Mouse (Mus musculus): ENCODE measurements around the gene Lpar4. TPM values are rescaled to one million over a fixed set of nuclear protein-coding genes. Genes with fewer than 3 reads are reported as not detected.
A peak's percentile ranks its signal among the peaks of the same experiment; 100 is the strongest.

Lpar4 gene
- 1 to 10 TPM; 3.2 to 3.3 TPM for total RNA-seq (2021)
- long read RNA-seq, experiment 1, full-length matches to known transcripts = 3 of 3 reads
- long read RNA-seq, experiment 1, partial matches to known transcripts = 0 of 3 reads
- long read RNA-seq, experiment 1, other reads (novel, unspliced or antisense) = 0 of 3 reads
- long read RNA-seq, experiment 2, full-length matches to known transcripts = 3 of 3 reads
- long read RNA-seq, experiment 2, partial matches to known transcripts = 0 of 3 reads
- long read RNA-seq, experiment 2, other reads (novel, unspliced or antisense) = 0 of 3 reads

GRCm38 (mm10) chrX:106920175-106920827 lies at the start of gene Lpar4:
Lpar4 (plus strand) TSS chrX:106920625.
- TF ChIP-seq CTCF (conservative IDR thresholded peaks at IDR 0.05) = no peak
- H3K4me3 ChIP-seq = peak within 1 kb of the TSS; percentile 57
- peak within 1 kb of the TSS; percentile 73; the same call in 1 of the 2 replicates for H3K27ac ChIP-seq
- no peak for DNase-seq (ENCODE audit: low spot score in 2 of 2)

GRCm38 (mm10) chrX:106871426-106871825 lies 49.0 kb upstream of the Lpar4 start:
- Histone ChIP-seq H3K27ac (no peak overlapping the region), H3K4me3 (no peak overlapping the region)
- TF ChIP-seq CTCF (conservative IDR thresholded peaks at IDR 0.05) = no peak
- no peak for DNase-seq (ENCODE audit: low spot score in 2 of 2)

- no peak for TF ChIP-seq CTCF (conservative IDR thresholded peaks at IDR 0.05)
Measured at GRCm38 (mm10) chrX:106871894-106872293, 48.5 kb upstream of the Lpar4 start.

DNA sequence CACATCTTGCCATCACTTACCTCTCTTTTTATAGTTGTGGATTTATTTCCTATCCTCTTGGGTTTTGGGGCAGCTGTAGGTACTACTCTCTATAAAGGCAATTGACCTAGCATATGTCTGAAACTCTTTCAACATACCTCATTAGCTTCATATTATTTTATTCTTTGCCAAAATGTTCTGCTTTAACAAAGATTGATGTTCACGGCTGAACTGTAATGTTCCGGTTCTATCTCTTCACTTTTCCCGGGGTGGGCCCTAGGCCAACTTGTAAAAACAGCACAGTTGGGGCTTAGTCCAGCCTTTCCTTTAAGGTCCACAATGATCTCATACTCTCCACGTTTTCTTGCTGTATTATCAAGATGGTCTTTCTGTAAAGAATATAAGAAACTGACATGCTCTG lies 48.1 kb upstream of the Lpar4 start:
- Histone ChIP-seq H3K4me3 (no peak overlapping the region), H3K27ac (no peak overlapping the region)
- TF ChIP-seq CTCF (conservative IDR thresholded peaks at IDR 0.05) = no peak
- DNase-seq (ENCODE audit: low spot score in 2 of 2) = no peak

More at GRCm38 (mm10) chrX:106871894-106872293, 48.5 kb upstream of the Lpar4 start:
- DNase-seq (ENCODE audit: low spot score in 2 of 2) = no peak
- Histone ChIP-seq H3K27ac (no peak overlapping the region), H3K4me3 (no peak overlapping the region)

- Histone ChIP-seq H3K4me3 (no peak overlapping the region), H3K27ac (no peak overlapping the region)
- no peak for DNase-seq (ENCODE audit: low spot score in 2 of 2)
- peak; percentile 25; the same call in 1 of the 2 replicates for TF ChIP-seq CTCF (conservative IDR thresholded peaks at IDR 0.05)
Measured at GRCm38 (mm10) chrX:106897707-106898275, 22.6 kb upstream of the Lpar4 start.

DNA sequence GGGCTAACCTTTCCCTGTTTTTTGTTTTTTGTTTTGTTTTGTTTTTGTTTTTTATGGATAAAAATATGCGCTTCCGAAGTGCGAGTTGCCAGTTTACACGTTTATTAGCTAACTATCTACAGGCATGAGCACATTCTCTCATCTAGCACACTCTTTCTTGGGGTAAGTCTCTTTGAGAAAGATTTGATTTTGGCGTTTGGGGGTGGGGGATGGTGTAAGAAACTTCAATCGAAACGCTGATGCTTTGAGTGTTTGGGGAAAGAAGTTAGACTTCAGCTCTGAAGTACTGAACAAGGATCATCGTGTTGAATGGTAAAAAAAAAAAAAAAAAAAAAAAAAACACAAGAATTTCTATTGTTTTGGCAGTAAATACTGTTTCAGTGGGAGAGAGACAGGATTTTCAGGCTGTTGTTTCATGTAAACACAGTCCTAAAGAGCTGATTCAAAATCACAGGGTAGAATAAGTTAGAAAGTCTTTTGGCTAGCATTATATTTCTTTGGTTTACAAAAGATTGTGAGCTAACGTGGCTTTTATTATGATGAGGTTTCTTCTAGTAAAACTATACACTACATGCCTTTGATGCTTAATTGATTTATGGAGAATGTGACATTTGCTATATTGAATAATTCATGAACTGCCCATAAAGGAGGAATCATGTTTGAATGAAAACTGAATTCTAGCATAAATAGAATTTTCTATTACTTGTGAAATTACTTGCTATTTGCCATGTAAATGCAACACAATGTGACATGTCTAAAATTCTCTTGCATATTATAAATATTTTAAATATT lies 599 bp downstream of the Lpar4 start:
- peak overlapping the region; percentile 73; the same call in 1 of the 2 replicates for H3K27ac ChIP-seq
- TF ChIP-seq CTCF (conservative IDR thresholded peaks at IDR 0.05) = no peak
- DNase-seq (ENCODE audit: low spot score in 2 of 2) = no peak
- peak overlapping the region; percentile 57 for H3K4me3 ChIP-seq

GRCm38 (mm10) chrX:106924572-106924971 lies 4.1 kb downstream of the Lpar4 start:
- TF ChIP-seq CTCF (conservative IDR thresholded peaks at IDR 0.05) = no peak

GRCm38 (mm10) chrX:106939326-106939725 lies 18.9 kb downstream of the Lpar4 start:
- no peak for DNase-seq (ENCODE audit: low spot score in 2 of 2)
- Histone ChIP-seq H3K4me3 (no peak overlapping the region), H3K27ac (no peak overlapping the region)
- no peak for TF ChIP-seq CTCF (conservative IDR thresholded peaks at IDR 0.05)

More at GRCm38 (mm10) chrX:106924572-106924971, 4.1 kb downstream of the Lpar4 start:
- no peak overlapping the region for H3K4me3 ChIP-seq
- no peak overlapping the region for H3K27ac ChIP-seq
- DNase-seq (ENCODE audit: low spot score in 2 of 2) = no peak

DNA sequence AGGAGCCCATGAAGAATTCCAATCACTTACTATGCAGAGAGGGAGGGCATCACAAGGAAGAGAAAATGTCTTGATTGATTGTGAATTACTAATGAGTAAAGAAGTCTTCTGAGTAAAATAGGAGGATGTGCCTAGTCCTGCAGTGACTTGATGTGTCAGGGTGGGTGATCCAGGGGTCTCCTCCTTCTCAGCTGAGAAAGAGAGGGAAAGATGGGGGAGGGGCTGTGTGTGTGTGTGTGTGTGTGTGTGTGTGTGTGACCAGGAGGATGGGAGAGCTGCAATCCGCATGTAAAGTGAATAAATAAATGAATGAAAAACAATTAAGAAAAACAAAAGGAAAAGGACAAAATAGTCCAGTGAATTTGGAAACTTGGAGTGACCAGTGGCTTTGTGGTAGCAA lies 30.1 kb downstream of the Lpar4 start:
- no peak for DNase-seq (ENCODE audit: low spot score in 2 of 2)
- Histone ChIP-seq H3K27ac (no peak overlapping the region), H3K4me3 (no peak overlapping the region)
- no peak for TF ChIP-seq CTCF (conservative IDR thresholded peaks at IDR 0.05)

DNA sequence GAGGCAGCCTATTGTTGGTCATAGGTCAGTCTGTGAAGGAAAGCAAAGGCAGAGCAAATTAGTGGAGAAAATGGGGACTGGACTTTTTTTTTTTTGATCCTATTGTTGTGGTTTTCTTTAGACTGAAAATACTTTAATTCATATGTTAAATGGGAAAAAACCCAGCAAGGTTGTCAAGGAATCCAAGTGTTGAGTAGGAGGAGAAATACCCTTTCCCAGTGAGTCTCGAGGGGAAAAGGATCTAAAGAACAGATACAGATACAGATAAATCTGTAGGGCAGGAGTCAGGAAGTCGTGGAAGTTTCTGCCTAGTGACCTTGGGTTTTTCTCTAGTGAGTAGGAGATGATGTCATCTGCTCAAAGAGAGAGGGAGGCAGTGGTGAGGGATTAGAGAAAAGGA lies 30.6 kb downstream of the Lpar4 start:
- H3K4me3 ChIP-seq = no peak overlapping the region
- no peak for TF ChIP-seq CTCF (conservative IDR thresholded peaks at IDR 0.05)
- no peak overlapping the region for H3K27ac ChIP-seq
- no peak for DNase-seq (ENCODE audit: low spot score in 2 of 2)

DNA sequence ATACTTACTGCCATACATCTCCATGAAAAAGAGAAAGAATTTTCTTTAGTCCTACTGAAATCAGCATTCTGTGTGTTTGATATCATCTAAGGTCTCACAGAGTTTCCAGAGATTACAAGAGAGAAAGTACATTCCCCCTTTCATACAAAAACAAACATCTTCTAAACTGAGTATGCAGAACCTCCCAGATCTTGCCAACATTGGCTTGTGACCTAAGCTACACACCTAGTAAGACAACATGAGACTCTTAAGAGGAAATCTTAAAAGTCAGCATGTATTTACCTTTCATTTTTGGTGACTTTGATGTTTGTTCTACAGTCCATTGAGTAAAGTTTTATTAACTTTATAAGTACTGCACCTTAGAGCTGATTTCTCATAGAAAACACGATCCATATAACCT lies 33.4 kb downstream of the Lpar4 start:
- no peak for DNase-seq (ENCODE audit: low spot score in 2 of 2)
- no peak overlapping the region for H3K27ac ChIP-seq
- no peak overlapping the region for H3K4me3 ChIP-seq
- no peak for TF ChIP-seq CTCF (conservative IDR thresholded peaks at IDR 0.05)

DNA sequence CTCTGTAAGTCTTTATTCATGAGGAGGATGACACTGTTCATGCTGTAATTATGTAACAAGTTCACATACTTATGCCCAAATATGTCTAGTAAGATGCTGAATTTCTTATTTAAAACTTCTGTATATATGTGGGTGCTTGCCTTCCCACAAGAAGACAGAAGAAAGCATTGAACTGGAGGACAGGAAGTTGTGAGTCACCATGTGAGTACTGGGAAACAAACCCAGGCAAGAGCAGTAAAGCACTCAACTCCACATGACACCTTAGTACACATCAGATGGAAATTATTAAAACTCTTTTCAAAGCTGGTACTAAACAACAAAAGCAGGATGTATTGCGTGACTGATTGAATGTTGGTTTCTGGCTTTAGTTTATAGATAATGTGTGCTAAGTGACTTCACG lies 41.8 kb downstream of the Lpar4 start:
- TF ChIP-seq CTCF (conservative IDR thresholded peaks at IDR 0.05) = no peak
- no peak overlapping the region for H3K4me3 ChIP-seq
- no peak overlapping the region for H3K27ac ChIP-seq
- DNase-seq (ENCODE audit: low spot score in 2 of 2) = no peak

- no peak for DNase-seq (ENCODE audit: low spot score in 2 of 2)
Measured at GRCm38 (mm10) chrX:106964326-106964725, 43.9 kb downstream of the Lpar4 start.

More at GRCm38 (mm10) chrX:106964326-106964725, 43.9 kb downstream of the Lpar4 start:
- no peak overlapping the region for H3K27ac ChIP-seq
- no peak overlapping the region for H3K4me3 ChIP-seq
- no peak for TF ChIP-seq CTCF (conservative IDR thresholded peaks at IDR 0.05)

Other genes with a start within 250 kb of the Lpar4 start
- 1 to 10 TPM; 4.0 to 5.8 TPM for gene Rtl3, start 80.0 kb upstream of the Lpar4 start, total RNA-seq (2021)
- not detected for gene P2ry10, start 167.9 kb downstream of the Lpar4 start, total RNA-seq (2021)
- gene P2ry10b, start 228.3 kb downstream of the Lpar4 start, total RNA-seq (2021) = under 1 TPM; 0.23 to 0.66 TPM

Data from layer of hippocampus, adult 2 months (tissue).